Mouse (Mus musculus) intestine, embryonic 15.5 days (tissue): Measurements from ENCODE around the gene Rara. TPM values are rescaled to one million over a fixed set of nuclear protein-coding genes. Genes with fewer than 3 reads are reported as not detected.
"Not testable (repeated sequence)": the region's sequence is repeated elsewhere in the genome, so short reads cannot be mapped to it uniquely, and the experiment has no call there.

Experiments
- ATAC-seq: fragments of 200-750 bp; cut with Nextera tagmentation; 2 replicates; pipeline ENCODE4 v1.8.0; 2017; ENCODE audit warnings: moderate TSS enrichment, moderate library complexity
- H3K27ac ChIP-seq: fragments of 300-500 bp; sonication (generic); 2 replicates; pipeline ENCODE4 v1.5.1; 2015; ENCODE audit warnings: mild to moderate bottlenecking, inconsistent platforms
- H3K27me3 ChIP-seq: fragments of 300-500 bp; sonication (generic); replicated peaks from 2 replicates; pipeline ENCODE4 v1.6.1; 2015; ENCODE audit warnings: inconsistent platforms
- H3K36me3 ChIP-seq: fragments of 300-500 bp; sonication (generic); 2 replicates; pipeline ENCODE4 v1.6.1; 2015; ENCODE audit warnings: inconsistent platforms
- H3K4me1 ChIP-seq: fragments of 300-500 bp; sonication (generic); replicated peaks from 2 replicates; pipeline ENCODE4 v1.6.1; 2015; ENCODE audit warnings: inconsistent platforms
- H3K4me2 ChIP-seq: fragments of 300-500 bp; sonication (generic); replicated peaks from 2 replicates; pipeline ENCODE4 v1.6.1; 2015; ENCODE audit warnings: mild to moderate bottlenecking, inconsistent platforms
- H3K4me3 ChIP-seq: fragments of 300-500 bp; sonication (generic); replicated peaks from 2 replicates; pipeline ENCODE4 v1.5.1; 2015; ENCODE audit warnings: inconsistent platforms
- H3K9ac ChIP-seq: fragments of 300-500 bp; sonication (generic); 2 replicates; pipeline ENCODE4 v1.6.1; 2015; ENCODE audit warnings: inconsistent platforms
- H3K9me3 ChIP-seq: fragments of 300-500 bp; sonication (generic); 2 replicates; pipeline ENCODE4 v1.6.1; 2016; ENCODE audit warnings: inconsistent platforms
- WGBS: fragments of 180-500 bp; shearing (Covaris S2); methylation state at CpG from one replicate; pipeline ENCODE4 v1.1.7; 2015; 5-methylcytosine and 5-hydroxymethylcytosine counted together
- polyA plus RNA-seq: library from polyadenylated mRNA; unstranded; fragments of >200 nt; fragmentation: Nextera tagmentation; extraction: Ambion mirVana; gene quantifications from 2 replicates; pipeline ENCODE4 v1.2.1, GENCODE M21; 2015

The Rara gene
- polyA plus RNA-seq, 1 experiment from 2014 or later = 31.5 TPM

- no peak overlapping the region for H3K4me3 ChIP-seq
- no peaks in the 10 kb centered on the region for H3K27me3 ChIP-seq
- H3K4me1 ChIP-seq = peaks cover 11% of the 10 kb centered on the region
- peak overlapping the region; percentile 97 for H3K4me2 ChIP-seq
- H3K9me3 ChIP-seq = no peaks in the 10 kb centered on the region
- 0 out of 2 replicates have a peak, but pooled peaks cover 9% of the 10 kb centered on the region for H3K36me3 ChIP-seq
- ATAC-seq = no peak
- WGBS = 40% methylated on average over 6 of the region's 6 CpGs
- no peak overlapping the region for H3K9ac ChIP-seq
- H3K27ac ChIP-seq = no peak overlapping the region
Measured at GRCm38 (mm10) chr11:98909654-98910053, 18.0 kb upstream of the Rara start.

GRCm38 (mm10) chr11:98910415-98910814, 17.2 kb upstream of the Rara start:
- H3K27ac ChIP-seq = no peak overlapping the region
- no peak overlapping the region for H3K4me2 ChIP-seq
- no peak overlapping the region for H3K4me3 ChIP-seq
- 87% methylated on average over 11 of the region's 11 CpGs for WGBS
- H3K4me1 ChIP-seq = peaks cover 11% of the 10 kb centered on the region
- H3K36me3 ChIP-seq = 0 out of 2 replicates have a peak, but pooled peaks cover 9% of the 10 kb centered on the region
- H3K27me3 ChIP-seq = no peaks in the 10 kb centered on the region
- no peaks in the 10 kb centered on the region for H3K9me3 ChIP-seq
- ATAC-seq = no peak
- H3K9ac ChIP-seq = no peak overlapping the region

GRCm38 (mm10) chr11:98911498-98911897, 16.1 kb upstream of the Rara start:
- Histone ChIP-seq H3K9me3 (no peaks in the 10 kb centered on the region), H3K27ac (no peak overlapping the region), H3K4me1 (peaks cover 8% of the 10 kb centered on the region), H3K36me3 (peaks cover 9% of the 10 kb centered on the region; the same call in 1 of the 2 replicates), H3K9ac (no peak overlapping the region), H3K27me3 (no peaks in the 10 kb centered on the region), H3K4me2 (no peak overlapping the region), H3K4me3 (no peak overlapping the region)
- 84% methylated on average over 5 of the region's 5 CpGs for WGBS
- no peak for ATAC-seq

GRCm38 (mm10) chr11:98914196-98914595, 13.4 kb upstream of the Rara start:
- WGBS = 43% methylated on average over 11 of the region's 11 CpGs
- H3K27me3 ChIP-seq = no peaks in the 10 kb centered on the region
- H3K9ac ChIP-seq = no peak overlapping the region
- no peak for ATAC-seq
- H3K4me2 ChIP-seq = no peak overlapping the region
- peaks cover 8% of the 10 kb centered on the region for H3K4me1 ChIP-seq
- H3K36me3 ChIP-seq = peaks cover 13% of the 10 kb centered on the region
- no peaks in the 10 kb centered on the region for H3K9me3 ChIP-seq
- no peak overlapping the region for H3K4me3 ChIP-seq
- H3K27ac ChIP-seq = no peak overlapping the region

- H3K27me3 ChIP-seq, H3K4me3 ChIP-seq, H3K4me2 ChIP-seq, ATAC-seq, H3K4me1 ChIP-seq, H3K27ac ChIP-seq, H3K9ac ChIP-seq, H3K9me3 ChIP-seq: not testable (repeated sequence)
- WGBS = 93% methylated on average over 3 of the region's 3 CpGs
- peaks cover 20% of the 10 kb centered on the region for H3K36me3 ChIP-seq
Measured at GRCm38 (mm10) chr11:98916376-98916775, 11.2 kb upstream of the Rara start.

GRCm38 (mm10) chr11:98917428-98918005, 10.1 kb upstream of the Rara start:
- H3K4me3 ChIP-seq = no peak overlapping the region
- H3K27ac ChIP-seq = no peak overlapping the region
- no peak overlapping the region for H3K9ac ChIP-seq
- peaks cover 15% of the 10 kb centered on the region for H3K4me1 ChIP-seq
- peaks cover 20% of the 10 kb centered on the region for H3K36me3 ChIP-seq
- ATAC-seq = no peak
- H3K9me3 ChIP-seq = no peaks in the 10 kb centered on the region
- no peak overlapping the region for H3K4me2 ChIP-seq
- WGBS = 73% methylated on average over 13 of the region's 13 CpGs
- H3K27me3 ChIP-seq = no peaks in the 10 kb centered on the region

GRCm38 (mm10) chr11:98918231-98918630, 9.4 kb upstream of the Rara start:
- 67% methylated on average over 9 of the region's 9 CpGs for WGBS
- H3K9ac ChIP-seq = no peak overlapping the region
- peaks cover 17% of the 10 kb centered on the region for H3K4me1 ChIP-seq
- no peak overlapping the region for H3K27ac ChIP-seq
- peaks cover 19% of the 10 kb centered on the region for H3K36me3 ChIP-seq
- no peak overlapping the region for H3K4me2 ChIP-seq
- no peaks in the 10 kb centered on the region for H3K27me3 ChIP-seq
- no peak overlapping the region for H3K4me3 ChIP-seq
- H3K9me3 ChIP-seq = no peaks in the 10 kb centered on the region
- ATAC-seq = no peak

GRCm38 (mm10) chr11:98919009-98919408, 8.6 kb upstream of the Rara start:
- Histone ChIP-seq H3K27ac (no peak overlapping the region), H3K27me3 (no peaks in the 10 kb centered on the region), H3K4me3 (no peak overlapping the region), H3K4me2 (no peak overlapping the region), H3K4me1 (peaks cover 25% of the 10 kb centered on the region), H3K36me3 (peaks cover 14% of the 10 kb centered on the region), H3K9me3 (no peaks in the 10 kb centered on the region), H3K9ac (no peak overlapping the region)
- no peak for ATAC-seq
- WGBS = 97% methylated on average over 11 of the region's 11 CpGs

- Histone ChIP-seq H3K4me1 (peaks cover 53% of the 10 kb centered on the region), H3K36me3 (peaks cover 11% of the 10 kb centered on the region)
- not testable (repeated sequence) for H3K27ac ChIP-seq, H3K9me3 ChIP-seq, ATAC-seq, H3K4me3 ChIP-seq, H3K27me3 ChIP-seq, H3K9ac ChIP-seq, H3K4me2 ChIP-seq
- 45% methylated on average over 15 of the region's 15 CpGs for WGBS
Measured at GRCm38 (mm10) chr11:98921813-98922212, 5.8 kb upstream of the Rara start.

- peaks cover 58% of the 10 kb centered on the region for H3K4me1 ChIP-seq
- peaks cover 11% of the 10 kb centered on the region for H3K36me3 ChIP-seq
- not testable (repeated sequence) for H3K9me3 ChIP-seq, H3K4me3 ChIP-seq, H3K27me3 ChIP-seq, ATAC-seq
- peak overlapping the region; percentile 12; the same call in 1 of the 2 replicates for H3K9ac ChIP-seq
- peak overlapping the region; percentile 22; the same call in 1 of the 2 replicates for H3K4me2 ChIP-seq
- 37% methylated on average over 10 of the region's 10 CpGs for WGBS
- H3K27ac ChIP-seq = peak overlapping the region; percentile 64
Measured at GRCm38 (mm10) chr11:98922307-98922706, 5.3 kb upstream of the Rara start.

GRCm38 (mm10) chr11:98922851-98923711, 4.5 kb upstream of the Rara start:
- WGBS = 28% methylated on average over 16 of the region's 16 CpGs
- Histone ChIP-seq H3K4me1 (peaks cover 59% of the 10 kb centered on the region), H3K4me2 (peak overlapping the region; percentile 22; the same call in 1 of the 2 replicates), H3K27ac (peak overlapping the region; percentile 93), H3K36me3 (peaks cover 11% of the 10 kb centered on the region), H3K9ac (peak overlapping the region; percentile 12; the same call in 1 of the 2 replicates)
- not testable (repeated sequence) for H3K4me3 ChIP-seq, H3K27me3 ChIP-seq, H3K9me3 ChIP-seq
- peak; percentile 79 for ATAC-seq

- H3K36me3 ChIP-seq = peaks cover 1% of the 10 kb centered on the region; the same call in 1 of the 2 replicates
- H3K4me3 ChIP-seq = no peak overlapping the region
- peaks cover 69% of the 10 kb centered on the region for H3K4me1 ChIP-seq
- WGBS = 38% methylated on average over 5 of the region's 5 CpGs
- no peak for ATAC-seq
- H3K9me3 ChIP-seq = no peaks in the 10 kb centered on the region
- H3K27ac ChIP-seq = peak overlapping the region; percentile 93
- peak overlapping the region; percentile 40; the same call in 1 of the 2 replicates for H3K4me2 ChIP-seq
- H3K9ac ChIP-seq = no peak overlapping the region
- H3K27me3 ChIP-seq = no peaks in the 10 kb centered on the region
Measured at GRCm38 (mm10) chr11:98924633-98925175, 2.9 kb upstream of the Rara start.
